Mouse (Mus musculus) monocyte, adult 2 months (primary cell): Measurements from ENCODE around the gene Cpsf6.

Experiments used
- DNase-seq, 2 experiments: peaks; one replicate each; pipeline ENCODE4 v3.0.0; 2022; ENCODE audit warnings: low spot score in 2 of 2, low read depth in 1 of 2

The Cpsf6 gene

GRCm38 (mm10) chr10:117379908-117380307, at the start of gene Cpsf6:
Cpsf6 (minus strand) TSS chr10:117380015.
- DNase-seq = no peak

- no peak for DNase-seq
Observed at GRCm38 (mm10) chr10:117426615-117426969, 46.8 kb upstream of the Cpsf6 start.

GRCm38 (mm10) chr10:117425907-117426614, 46.2 kb upstream of the Cpsf6 start:
- DNase-seq = no peak

GRCm38 (mm10) chr10:117425013-117425412, 45.2 kb upstream of the Cpsf6 start:
- DNase-seq = no peak

GRCm38 (mm10) chr10:117424146-117424905, 44.5 kb upstream of the Cpsf6 start:
- no peak for DNase-seq

- DNase-seq = no peak
Observed at GRCm38 (mm10) chr10:117423025-117424002, 43.5 kb upstream of the Cpsf6 start.

- no peak for DNase-seq
Observed at GRCm38 (mm10) chr10:117422174-117422808, 42.5 kb upstream of the Cpsf6 start.

GRCm38 (mm10) chr10:117421283-117422107, 41.7 kb upstream of the Cpsf6 start:
- DNase-seq = no peak

- DNase-seq = no peak
Observed at GRCm38 (mm10) chr10:117420502-117421282, 40.9 kb upstream of the Cpsf6 start.

GRCm38 (mm10) chr10:117419577-117420290, 39.9 kb upstream of the Cpsf6 start:
- DNase-seq = no peak

GRCm38 (mm10) chr10:117418668-117419237, 38.9 kb upstream of the Cpsf6 start:
- DNase-seq = no peak

- DNase-seq = no peak
Observed at GRCm38 (mm10) chr10:117417772-117418667, 38.2 kb upstream of the Cpsf6 start.

- peak in 1 of 2 experiments; percentile 8 for DNase-seq
Observed at GRCm38 (mm10) chr10:117417470-117417767, 37.6 kb upstream of the Cpsf6 start.

- no peak for DNase-seq
Observed at GRCm38 (mm10) chr10:117416636-117417469, 37.0 kb upstream of the Cpsf6 start.

GRCm38 (mm10) chr10:117416095-117416494, 36.3 kb upstream of the Cpsf6 start:
- no peak for DNase-seq

- no peak for DNase-seq
Observed at GRCm38 (mm10) chr10:117415364-117416057, 35.7 kb upstream of the Cpsf6 start.
